Mouse (Mus musculus): ENCODE measurements around the gene Caln1.

DNA sequence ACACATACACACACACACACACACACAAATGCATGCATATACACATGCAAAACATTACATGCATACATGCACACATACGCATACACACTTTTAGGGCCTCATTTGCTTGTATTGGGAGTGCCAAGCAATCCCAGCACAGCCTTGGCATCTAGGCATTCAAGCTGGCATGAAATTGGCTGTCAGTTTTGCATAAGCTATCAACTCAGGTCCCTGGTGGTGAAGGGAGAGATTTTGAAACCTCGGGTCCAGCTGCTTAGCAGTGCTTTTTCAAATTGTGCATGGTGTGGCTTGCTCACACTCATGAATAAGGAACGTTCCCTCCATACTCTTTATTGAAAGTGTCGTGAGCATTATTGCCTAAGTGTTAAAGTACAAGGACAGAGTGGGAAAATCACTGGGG, 345.9 kb downstream of the Caln1 start:
- TF ChIP-seq CTCF (conservative IDR thresholded peaks at IDR 0.05; ENCODE audit: low read length) (no peak), POU5F1 (IDR thresholded peaks at IDR 0.05; ENCODE audit: borderline replicate concordance, low read length) (no peak), NANOG (IDR thresholded peaks at IDR 0.05; ENCODE audit: borderline replicate concordance, low read length) (no peak)

Measured in E14TG2a.4 (cell line).